Mouse (Mus musculus) neural tube, embryonic 11.5 days (tissue): Measurements from ENCODE around the gene Pigq. TPM values are rescaled to one million over a fixed set of nuclear protein-coding genes. Genes with fewer than 3 reads are reported as not detected.

Experiments used
- ATAC-seq: fragments of 200-750 bp; cut with Nextera tagmentation; 2 replicates; pipeline ENCODE4 v1.8.0; 2017; ENCODE audit warnings: moderate number of reproducible peaks, mild to moderate bottlenecking, moderate TSS enrichment, moderate library complexity; ENCODE audit not compliant: insufficient read depth, low FRiP score, low TSS enrichment
- DNase-seq: peaks from one replicate; pipeline ENCODE4 v3.0.0-alpha.2; 2015; ENCODE audit warnings: low spot score
- H3K27ac ChIP-seq: fragments of 300-500 bp; sonication (generic); 2 replicates; pipeline ENCODE4 v1.5.1; 2014; ENCODE audit warnings: low read depth, mild to moderate bottlenecking, low read length
- H3K27me3 ChIP-seq: fragments of 300-500 bp; sonication (generic); 2 replicates; pipeline ENCODE4 v1.6.1; 2014; ENCODE audit warnings: mild to moderate bottlenecking, low read length, mixed read lengths; ENCODE audit not compliant: control insufficient read depth, insufficient read depth
- H3K36me3 ChIP-seq: fragments of 300-500 bp; sonication (generic); 2 replicates; pipeline ENCODE4 v1.6.1; 2014; ENCODE audit warnings: mild to moderate bottlenecking, low read length, moderate library complexity, mixed read lengths; ENCODE audit not compliant: control insufficient read depth, insufficient read depth
- H3K4me1 ChIP-seq: fragments of 300-500 bp; sonication (generic); 2 replicates; pipeline ENCODE4 v1.6.1; 2014; ENCODE audit warnings: low read length, mixed read lengths; ENCODE audit not compliant: control insufficient read depth, insufficient read depth
- H3K4me2 ChIP-seq: fragments of 300-500 bp; sonication (generic); 2 replicates; pipeline ENCODE4 v1.6.1; 2014; ENCODE audit warnings: low read depth, mild to moderate bottlenecking, moderate library complexity
- H3K4me3 ChIP-seq: fragments of 300-500 bp; sonication (generic); 2 replicates; pipeline ENCODE4 v1.5.1; 2014; ENCODE audit warnings: low read depth, low read length
- H3K9ac ChIP-seq: fragments of 300-500 bp; sonication (generic); 2 replicates; pipeline ENCODE4 v1.6.1; 2014; ENCODE audit warnings: mild to moderate bottlenecking, low read length
- H3K9me3 ChIP-seq: fragments of 300-500 bp; sonication (generic); 2 replicates; pipeline ENCODE4 v1.6.1; 2016; ENCODE audit warnings: low read length; ENCODE audit not compliant: control insufficient read depth
- WGBS: fragments of 180-500 bp; shearing (Covaris S2); extraction: QIAGEN DNeasy Blood & Tissue Kit; methylation state at CpG from one replicate; pipeline ENCODE4 v1.1.7; 2014; 5-methylcytosine and 5-hydroxymethylcytosine counted together
- polyA plus RNA-seq: library from polyadenylated mRNA; unstranded; fragments of >200 nt; fragmentation: Nextera tagmentation; extraction: Ambion mirVana; gene quantifications from 2 replicates; pipeline ENCODE4 v1.2.1, GENCODE M21; 2014

Gene Pigq
- 51.6 and 60.9 TPM in 2 replicates for polyA plus RNA-seq

DNA sequence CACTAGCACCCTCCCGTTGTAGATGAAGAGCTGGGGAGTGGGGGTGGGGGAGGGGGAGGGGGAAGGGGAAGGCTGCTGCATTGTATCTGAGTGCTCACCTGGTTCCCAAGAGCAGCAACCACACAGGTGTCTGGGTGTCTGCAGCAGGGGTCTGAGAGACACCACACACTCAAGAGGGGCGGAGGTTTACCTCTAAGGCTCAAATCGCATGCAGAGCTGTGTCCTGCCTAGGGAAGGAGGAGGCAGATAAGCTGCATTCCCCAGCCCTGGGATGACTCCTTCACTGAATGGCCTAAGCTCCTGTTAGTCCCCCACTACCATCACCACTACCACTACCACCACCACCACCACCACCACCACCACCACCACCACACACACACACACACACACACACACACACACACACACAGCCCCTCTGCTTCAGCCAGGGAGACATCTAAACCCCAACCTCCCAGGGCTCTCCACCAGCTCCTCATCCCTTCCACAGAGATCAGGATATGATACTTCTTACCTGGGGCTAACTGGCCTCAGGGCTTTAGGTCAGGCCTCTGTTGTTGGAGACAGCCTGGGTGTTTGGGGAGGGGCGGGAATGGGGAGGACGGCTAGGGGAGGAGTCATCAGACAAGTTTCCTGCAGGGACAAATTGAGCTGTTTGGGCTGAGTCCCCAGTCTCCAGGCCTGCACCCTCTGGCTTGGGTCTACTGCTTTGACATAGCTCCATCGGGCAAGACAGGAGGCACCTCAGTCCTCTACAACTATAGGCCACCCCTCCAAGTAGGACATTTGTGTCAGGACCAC, at the start of gene Pigq, which contains the start of gene Nhlrc4:
Gene Pigq (minus strand): TSS at position 571 of the 798 bp plus-strand sequence.
Gene Nhlrc4 (minus strand): TSS at position 596 of the 798 bp plus-strand sequence.
- Histone ChIP-seq H3K27me3 (no peaks in the 10 kb centered on the region), H3K4me2 (no peak within 1 kb of the TSS), H3K9ac (no peak within 1 kb of the TSS), H3K27ac (no peak within 1 kb of the TSS), H3K4me1 (no peaks in the 10 kb centered on the region), H3K4me3 (no peak within 1 kb of the TSS), H3K9me3 (no peaks in the 10 kb centered on the region), H3K36me3 (no peaks in the 10 kb centered on the region)
- DNase-seq: no peak
- WGBS: 63% methylated on average over 5 of the region's 6 CpGs
- no peak for ATAC-seq

DNA sequence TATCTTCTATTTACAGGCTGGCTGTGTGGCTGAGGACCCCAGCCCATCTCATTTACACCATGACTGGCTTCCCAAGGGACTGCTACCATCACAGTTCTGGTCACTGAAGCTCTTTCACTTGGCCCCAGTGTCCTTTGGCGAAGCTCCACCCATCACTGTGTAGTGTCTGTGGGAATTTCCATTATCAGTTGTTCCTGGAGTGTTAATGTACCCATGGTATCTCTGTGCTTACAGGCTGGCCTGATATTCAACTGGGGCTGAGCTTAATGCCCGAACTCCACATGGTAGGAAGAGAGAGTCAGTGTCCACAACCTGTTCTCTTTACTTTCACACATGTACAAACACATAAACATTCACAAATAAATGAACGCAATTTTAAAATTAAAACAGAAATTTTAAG, 48.8 kb upstream of the Pigq start:
- no peaks in the 10 kb centered on the region for H3K4me1 ChIP-seq
- DNase-seq: no peak
- no peak overlapping the region for H3K27ac ChIP-seq
- peaks cover 19% of the 10 kb centered on the region for H3K36me3 ChIP-seq
- no peak overlapping the region for H3K4me3 ChIP-seq
- no peak overlapping the region for H3K9ac ChIP-seq
- no peak for ATAC-seq
- H3K27me3 ChIP-seq: no peaks in the 10 kb centered on the region
- H3K4me2 ChIP-seq: no peak overlapping the region
- H3K9me3 ChIP-seq: no peaks in the 10 kb centered on the region
- 96% methylated on average over 3 of the region's 3 CpGs for WGBS

- peaks cover 19% of the 10 kb centered on the region for H3K36me3 ChIP-seq
These were observed 47.5 kb upstream of the Pigq start for GRCm38 (mm10) chr17:25992274-25992673.

GRCm38 (mm10) chr17:25990331-25990730, 45.6 kb upstream of the Pigq start:
- no peak overlapping the region for H3K27ac ChIP-seq
- no peak overlapping the region for H3K4me3 ChIP-seq
- ATAC-seq (no peak), DNase-seq (no peak)
- no peaks in the 10 kb centered on the region for H3K4me1 ChIP-seq
- H3K36me3 ChIP-seq: peaks cover 19% of the 10 kb centered on the region
- H3K27me3 ChIP-seq: no peaks in the 10 kb centered on the region
- WGBS: 88% methylated on average over 5 of the region's 5 CpGs
- H3K9ac ChIP-seq: no peak overlapping the region
- no peaks in the 10 kb centered on the region for H3K9me3 ChIP-seq
- no peak overlapping the region for H3K4me2 ChIP-seq

More at GRCm38 (mm10) chr17:25992274-25992673, 47.5 kb upstream of the Pigq start:
- Histone ChIP-seq H3K27me3 (no peaks in the 10 kb centered on the region), H3K27ac (no peak overlapping the region), H3K4me1 (no peaks in the 10 kb centered on the region), H3K4me3 (no peak overlapping the region), H3K9ac (no peak overlapping the region), H3K9me3 (no peaks in the 10 kb centered on the region), H3K4me2 (no peak overlapping the region)
- 96% methylated on average over 4 of the region's 4 CpGs for WGBS
- DNase-seq (no peak), ATAC-seq (no peak)

- peaks cover 4% of the 10 kb centered on the region; the same call in 1 of the 2 replicates for H3K4me1 ChIP-seq
- peak within 1 kb of the TSS; percentile 89 for H3K9ac ChIP-seq
- DNase-seq (peak; percentile 97), ATAC-seq (peak; percentile 99)
- H3K27me3 ChIP-seq: no peaks in the 10 kb centered on the region
- peak within 1 kb of the TSS; percentile 72 for H3K4me3 ChIP-seq
- H3K4me2 ChIP-seq: peak within 1 kb of the TSS; percentile 85
- H3K27ac ChIP-seq: peak within 1 kb of the TSS; percentile 82
- peaks cover 6% of the 10 kb centered on the region; the same call in 1 of the 2 replicates for H3K36me3 ChIP-seq
- no peaks in the 10 kb centered on the region for H3K9me3 ChIP-seq
- WGBS: under 1% methylated on average over 91 of the region's 91 CpGs
These were observed 40.9 kb upstream of the Pigq start, which contains the start of gene Capn15 for GRCm38 (mm10) chr17:25985306-25986294. Capn15 (minus strand) TSS chr17:25985796.

DNA sequence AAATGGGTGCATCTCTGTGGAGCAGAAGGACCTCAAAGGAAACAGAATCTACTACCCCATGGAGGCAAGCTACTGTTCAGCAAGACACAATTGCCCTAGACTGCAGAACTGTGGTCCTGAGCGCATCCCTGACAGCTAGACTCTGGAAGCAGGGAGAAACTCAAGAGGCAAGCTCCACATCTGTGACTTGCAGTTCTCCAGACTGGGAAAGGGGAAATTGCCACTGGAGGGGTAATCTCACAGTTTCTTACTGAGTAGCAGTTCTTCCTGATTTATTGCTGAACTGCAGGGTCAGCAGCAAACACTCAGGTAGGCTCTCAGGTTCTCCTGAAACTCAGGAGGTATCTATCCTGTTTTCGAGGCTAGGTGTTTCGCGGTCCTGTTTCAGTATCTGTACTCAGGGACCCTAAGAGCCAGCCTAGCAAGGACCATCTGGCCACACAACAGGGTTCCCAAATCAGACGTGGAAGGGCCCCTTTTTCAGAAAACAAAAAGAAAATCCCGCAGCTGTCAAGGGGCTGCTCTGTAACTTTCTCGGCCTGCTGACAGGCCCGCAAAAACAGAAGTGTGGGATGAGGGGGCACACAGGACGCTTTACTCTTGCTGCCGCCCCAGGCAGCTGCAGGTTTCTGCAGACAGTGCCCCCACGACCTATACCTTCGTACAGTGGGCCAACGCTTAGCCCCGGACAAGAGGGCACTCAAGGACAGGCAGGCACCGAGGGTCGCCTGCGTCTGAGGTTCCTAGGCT, 40.0 kb upstream of the Pigq start:
- Histone ChIP-seq H3K36me3 (no peaks in the 10 kb centered on the region), H3K4me3 (peak overlapping the region; percentile 72), H3K27ac (peak overlapping the region; percentile 82), H3K27me3 (no peaks in the 10 kb centered on the region), H3K4me1 (peaks cover 4% of the 10 kb centered on the region; the same call in 1 of the 2 replicates), H3K9ac (peak overlapping the region; percentile 89), H3K9me3 (no peaks in the 10 kb centered on the region), H3K4me2 (peak overlapping the region; percentile 85)
- ATAC-seq (no peak; the same call in 1 of the 2 replicates), DNase-seq (no peak)
- 11% methylated on average over 17 of the region's 17 CpGs for WGBS

DNA sequence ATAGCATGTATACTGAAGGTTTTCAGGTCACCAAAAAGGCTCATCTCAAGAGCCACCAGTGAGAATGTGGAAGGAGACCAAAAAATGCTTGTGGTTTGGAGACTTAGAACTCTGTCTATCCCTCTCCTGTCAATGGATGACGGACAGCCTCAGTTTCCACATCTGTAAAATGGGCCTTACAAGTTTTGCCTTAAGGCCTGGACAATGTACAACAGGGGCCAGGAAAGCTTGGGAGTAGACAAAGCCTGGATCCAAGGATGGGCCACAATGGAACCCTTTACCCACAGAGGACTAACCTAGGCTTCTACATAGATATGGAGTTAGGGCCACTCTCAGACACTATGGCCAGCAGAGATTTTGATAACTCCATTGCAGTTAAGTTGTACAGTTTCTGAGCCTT, 39.3 kb upstream of the Pigq start:
- ATAC-seq (no peak), DNase-seq (no peak)
- Histone ChIP-seq H3K4me1 (peaks cover 4% of the 10 kb centered on the region; the same call in 1 of the 2 replicates), H3K9ac (peak overlapping the region; percentile 89; the same call in 1 of the 2 replicates), H3K27me3 (no peaks in the 10 kb centered on the region), H3K36me3 (no peaks in the 10 kb centered on the region), H3K4me3 (peak overlapping the region; percentile 72), H3K9me3 (no peaks in the 10 kb centered on the region), H3K27ac (no peak overlapping the region), H3K4me2 (peak overlapping the region; percentile 85)
- 97% methylated on average over 1 of the region's 1 CpGs for WGBS

DNA sequence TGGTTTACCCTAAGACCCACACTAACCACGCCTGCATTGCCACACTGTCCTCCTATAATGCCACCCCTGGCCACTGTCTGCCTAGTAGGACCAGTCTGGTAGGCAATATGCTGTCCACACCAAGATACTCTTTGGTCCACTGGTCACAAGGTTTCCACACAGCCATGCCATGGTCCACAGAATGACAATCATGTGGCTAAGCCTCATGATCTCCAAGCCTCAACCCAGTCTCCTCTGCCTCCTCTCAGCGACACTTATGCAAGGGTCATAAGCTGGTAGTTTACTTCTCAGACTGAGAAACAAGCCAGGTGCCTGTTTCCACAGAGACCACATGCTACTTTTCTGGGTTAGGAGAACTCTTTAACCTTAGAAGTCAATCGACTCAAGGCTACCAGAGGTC, 38.2 kb upstream of the Pigq start:
- Histone ChIP-seq H3K9ac (no peak overlapping the region), H3K4me3 (no peak overlapping the region), H3K27me3 (no peaks in the 10 kb centered on the region), H3K36me3 (no peaks in the 10 kb centered on the region), H3K27ac (no peak overlapping the region), H3K4me2 (no peak overlapping the region), H3K9me3 (no peaks in the 10 kb centered on the region), H3K4me1 (peaks cover 4% of the 10 kb centered on the region; the same call in 1 of the 2 replicates)
- 90% methylated on average over 3 of the region's 3 CpGs for WGBS
- DNase-seq (no peak), ATAC-seq (no peak)
